Mouse (Mus musculus) megakaryocyte, embryonic 14.5 days (primary cell): Measurements from ENCODE around the gene Il6.

Experiments
- FLI1 ChIP-seq: IDR thresholded peaks from 2 replicates; pipeline ENCODE4 v1.6.1; 2012; ENCODE audit warnings: low read length, inconsistent platforms, mixed read lengths
- GATA1 ChIP-seq: IDR thresholded peaks from 3 replicates; pipeline ENCODE4 v1.6.1; 2012; ENCODE audit warnings: mixed read lengths, low read length, inconsistent platforms, borderline replicate concordance

DNA sequence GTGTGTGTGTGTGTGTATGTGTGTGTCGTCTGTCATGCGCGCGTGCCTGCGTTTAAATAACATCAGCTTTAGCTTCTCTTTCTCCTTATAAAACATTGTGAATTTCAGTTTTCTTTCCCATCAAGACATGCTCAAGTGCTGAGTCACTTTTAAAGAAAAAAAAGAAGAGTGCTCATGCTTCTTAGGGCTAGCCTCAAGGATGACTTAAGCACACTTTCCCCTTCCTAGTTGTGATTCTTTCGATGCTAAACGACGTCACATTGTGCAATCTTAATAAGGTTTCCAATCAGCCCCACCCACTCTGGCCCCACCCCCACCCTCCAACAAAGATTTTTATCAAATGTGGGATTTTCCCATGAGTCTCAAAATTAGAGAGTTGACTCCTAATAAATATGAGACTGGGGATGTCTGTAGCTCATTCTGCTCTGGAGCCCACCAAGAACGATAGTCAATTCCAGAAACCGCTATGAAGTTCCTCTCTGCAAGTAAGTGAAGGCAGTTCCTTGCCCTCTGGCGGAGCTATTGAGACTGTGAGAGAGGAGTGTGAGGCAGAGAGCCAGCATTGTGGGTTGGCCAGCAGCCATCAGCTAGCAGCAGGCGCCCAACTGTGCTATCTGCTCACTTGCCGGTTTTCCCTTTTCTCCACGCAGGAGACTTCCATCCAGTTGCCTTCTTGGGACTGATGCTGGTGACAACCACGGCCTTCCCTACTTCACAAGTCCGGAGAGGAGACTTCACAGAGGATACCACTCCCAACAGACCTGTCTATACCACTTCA is at the start of gene Il6:
- no peak for TF ChIP-seq GATA1
- TF ChIP-seq FLI1, result no peak
